Comparison of ENCODE assay signal across 26 mouse cellular contexts in the genomic region with DNA sequence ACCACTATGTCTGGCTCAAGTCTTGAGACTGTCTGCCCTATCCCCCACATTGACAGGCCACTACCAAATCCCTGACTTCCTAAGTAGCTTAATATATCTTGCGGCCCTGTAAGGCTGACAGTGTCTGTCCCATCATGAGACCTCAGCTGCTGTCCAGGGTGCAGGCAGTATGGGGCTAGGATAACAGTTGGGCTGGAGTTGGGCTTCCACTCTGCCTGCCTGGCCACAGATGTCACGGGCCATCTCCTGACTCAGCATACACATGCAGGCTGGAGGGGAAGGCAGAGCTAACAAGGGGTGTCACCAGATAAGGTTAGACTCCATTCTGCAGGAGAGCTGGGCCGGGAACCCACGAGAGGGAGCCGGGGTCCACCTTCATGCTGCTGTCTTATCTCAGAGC. TPM values are rescaled to one million over a fixed set of nuclear protein-coding genes. Genes with fewer than 3 reads are reported as not detected.
DNase-seq lines count a peak whose midpoint lies in the region; ATAC-seq and TF ChIP-seq lines count a peak whose summit lies in the region.
"Had no signal": no experiment of that assay in that cellular context is flagged by ENCODE, and none has a peak within 500 bp of the region (broad histone marks: within the 10 kb centered on the region; RNA-seq: fewer than 3 reads in every experiment).

No protein-coding gene starts in this region.

- no peak overlapping the region for H3K27ac ChIP-seq in limb, embryonic 14.5 days (replicated peaks; ENCODE audit: low read depth, low read length)
- H3K27ac ChIP-seq in limb, embryonic 10.5 days, result no peak overlapping the region
- no peak overlapping the region for H3K27ac ChIP-seq in liver, embryonic 14.5 days
- no peak overlapping the region for H3K27ac ChIP-seq in liver, postnatal 0 days (ENCODE audit: low read depth)
- H3K27ac ChIP-seq: embryonic facial prominence, embryonic 12.5 days; embryonic facial prominence, embryonic 15.5 days; gastrocnemius, adult 2 months; hindbrain, embryonic 12.5 days; hindbrain, embryonic 15.5 days had no signal

- ATAC-seq in limb, embryonic 14.5 days (ENCODE audit: low FRiP score, low read depth), result peak; percentile 32
- peak; percentile 29; the same call in 1 of the 2 replicates for ATAC-seq in liver, embryonic 14.5 days (ENCODE audit: insufficient read depth)
- ATAC-seq in liver, postnatal 0 days, result no peak
- ATAC-seq in megakaryocyte-erythroid progenitor cell, adult 5-6 weeks (replicated peaks; ENCODE audit: low FRiP score, low TSS enrichment, poor library complexity, severe bottlenecking), result 0 out of 2 replicates have a peak, but pooled peaks have one; percentile 11
- ATAC-seq: forebrain, embryonic 14.5 days; forebrain, postnatal 0 days; Patski had no signal

- no peak for TF ChIP-seq EP300 in liver, embryonic 14.5 days (IDR thresholded peaks at IDR 0.05; ENCODE audit: low read depth)
- no peak for TF ChIP-seq EP300 in liver, postnatal 0 days (IDR thresholded peaks at IDR 0.05; ENCODE audit: low read depth)

- H3K36me3 ChIP-seq in limb, embryonic 14.5 days (ENCODE audit: control insufficient read depth, insufficient read depth, low read length), result peaks cover 77% of the 10 kb centered on the region
- H3K36me3 ChIP-seq in limb, embryonic 10.5 days, result peaks cover 80% of the 10 kb centered on the region
- peaks cover 14% of the 10 kb centered on the region for H3K36me3 ChIP-seq in liver, embryonic 14.5 days (replicated peaks; ENCODE audit: control insufficient read depth, insufficient read depth, low read depth)
- peaks cover 17% of the 10 kb centered on the region for H3K36me3 ChIP-seq in liver, postnatal 0 days (replicated peaks; ENCODE audit: insufficient read depth, low read length)

- no peak overlapping the region for H3K9ac ChIP-seq in limb, embryonic 14.5 days (ENCODE audit: low read depth, low read length, severe bottlenecking)
- no peak overlapping the region for H3K9ac ChIP-seq in liver, embryonic 14.5 days (replicated peaks)
- H3K9ac ChIP-seq in liver, postnatal 0 days (replicated peaks), result no peak overlapping the region
- H3K9ac ChIP-seq: embryonic facial prominence, embryonic 12.5 days; embryonic facial prominence, embryonic 15.5 days; forebrain, postnatal 0 days; hindbrain, embryonic 12.5 days; hindbrain, embryonic 15.5 days had no signal

- TF ChIP-seq POLR2A in limb, embryonic 14.5 days (IDR thresholded peaks at IDR 0.05; ENCODE audit: borderline replicate concordance, extremely low read depth, insufficient read depth, insufficient read length), result no peak

- no peaks in the 10 kb centered on the region for H3K27me3 ChIP-seq in limb, embryonic 14.5 days (ENCODE audit: control insufficient read depth, insufficient read depth, low read length)
- peaks cover 1% of the 10 kb centered on the region for H3K27me3 ChIP-seq in limb, embryonic 10.5 days (ENCODE audit: low read depth, poor library complexity, severe bottlenecking)
- no peaks in the 10 kb centered on the region for H3K27me3 ChIP-seq in liver, embryonic 14.5 days (ENCODE audit: control insufficient read depth, insufficient read depth, low read length)
- no peaks in the 10 kb centered on the region for H3K27me3 ChIP-seq in liver, postnatal 0 days (ENCODE audit: insufficient read depth, low read length)
- H3K27me3 ChIP-seq: embryonic facial prominence, embryonic 12.5 days; embryonic facial prominence, embryonic 15.5 days; hindbrain, embryonic 12.5 days; hindbrain, embryonic 15.5 days; Patski had no signal

- no peaks in the 10 kb centered on the region for H3K4me1 ChIP-seq in limb, embryonic 14.5 days (ENCODE audit: control insufficient read depth, insufficient read depth, low read length)
- no peaks in the 10 kb centered on the region for H3K4me1 ChIP-seq in limb, embryonic 10.5 days
- H3K4me1 ChIP-seq in liver, embryonic 14.5 days (replicated peaks; ENCODE audit: control insufficient read depth in 2 of 2, insufficient read depth in 2 of 2, low read length in 1 of 2), result no peaks in the 10 kb centered on the region
- H3K4me1 ChIP-seq in liver, postnatal 0 days (ENCODE audit: insufficient read depth), result no peaks in the 10 kb centered on the region
- H3K4me1 ChIP-seq: embryonic facial prominence, embryonic 12.5 days; embryonic facial prominence, embryonic 15.5 days; hindbrain, embryonic 12.5 days; hindbrain, embryonic 15.5 days had no signal

- no peak for TF ChIP-seq CTCF in liver, embryonic 14.5 days (IDR thresholded peaks at IDR 0.05; ENCODE audit: low read depth)
- TF ChIP-seq CTCF in liver, postnatal 0 days (IDR thresholded peaks at IDR 0.05; ENCODE audit: low read depth), result no peak

- DNase-seq in limb, embryonic 14.5 days (ENCODE audit: low spot score), result no peak
- no peak for DNase-seq in limb, embryonic 10.5 days (ENCODE audit: low spot score)
- DNase-seq in liver, embryonic 14.5 days (ENCODE audit: low read depth in 3 of 3, low spot score in 3 of 3), result no peak
- DNase-seq in liver, postnatal 0 days, result no peak
- no peak for DNase-seq in kidney, postnatal 36 days
- DNase-seq: adrenal gland, postnatal 10 days; cerebellum, adult 11 months; cerebellum, adult 2 months; cerebellum, adult 9-11 months; cerebellum, postnatal 25 days; forebrain, postnatal 0 days; gastrocnemius, adult 2 months; gastrocnemius, postnatal 14 days; heart, adult 11 months had no signal

- no peak overlapping the region for H3K4me3 ChIP-seq in limb, embryonic 14.5 days (replicated peaks; ENCODE audit: low read length)
- no peak overlapping the region for H3K4me3 ChIP-seq in limb, embryonic 10.5 days
- no peak overlapping the region for H3K4me3 ChIP-seq in liver, embryonic 14.5 days (ENCODE audit: insufficient read depth in 1 of 2, low read depth in 2 of 2, low read length in 2 of 2)
- H3K4me3 ChIP-seq in liver, postnatal 0 days (ENCODE audit: low read depth, low read length), result no peak overlapping the region
- H3K4me3 ChIP-seq: embryonic facial prominence, embryonic 12.5 days; embryonic facial prominence, embryonic 15.5 days; gastrocnemius, adult 2 months; hindbrain, embryonic 12.5 days; hindbrain, embryonic 15.5 days had no signal

- H3K9me3 ChIP-seq in limb, embryonic 14.5 days (ENCODE audit: control insufficient read depth, low read length), result peaks cover 5% of the 10 kb centered on the region; the same call in 1 of the 2 replicates
- no peaks in the 10 kb centered on the region for H3K9me3 ChIP-seq in limb, embryonic 10.5 days (replicated peaks)
- H3K9me3 ChIP-seq in liver, embryonic 14.5 days (ENCODE audit: control insufficient read depth, low read length), result no peaks in the 10 kb centered on the region
- no peaks in the 10 kb centered on the region for H3K9me3 ChIP-seq in liver, postnatal 0 days (ENCODE audit: low read length)
- H3K9me3 ChIP-seq: embryonic facial prominence, embryonic 12.5 days; embryonic facial prominence, embryonic 15.5 days; hindbrain, embryonic 12.5 days; hindbrain, embryonic 15.5 days had no signal

- 89% methylated on average over 5 of the region's 5 CpGs for WGBS in limb, embryonic 14.5 days
- WGBS in limb, embryonic 10.5 days, result 97% methylated on average over 5 of the region's 5 CpGs
- WGBS in liver, embryonic 14.5 days (ENCODE audit: insufficient replicate concordance), result 20% methylated on average over 5 of the region's 5 CpGs
- WGBS in liver, postnatal 0 days (ENCODE audit: insufficient replicate concordance), result 56% methylated on average over 5 of the region's 5 CpGs

- no peak overlapping the region for H3K4me2 ChIP-seq in limb, embryonic 14.5 days (replicated peaks; ENCODE audit: low read depth, low read length, severe bottlenecking)
- H3K4me2 ChIP-seq in liver, embryonic 14.5 days (ENCODE audit: low read depth), result no peak overlapping the region
- no peak overlapping the region for H3K4me2 ChIP-seq in liver, postnatal 0 days (ENCODE audit: low read depth, low read length)
- H3K4me2 ChIP-seq: embryonic facial prominence, embryonic 12.5 days; embryonic facial prominence, embryonic 15.5 days; heart, embryonic 11.5 days; hindbrain, embryonic 12.5 days; hindbrain, embryonic 15.5 days had no signal

RNA-seq across cellular contexts. Expression of gene Dbndd1, which starts 8.1 kb away (rescaled TPM):
- polyA plus RNA-seq in limb, embryonic 14.5 days (2012; rRNA removed), result 8.3 and 10.4 TPM in 2 replicates
- polyA plus RNA-seq in limb, embryonic 14.5 days (2014; fragmentation: Nextera tagmentation; extraction: Ambion mirVana), result 10.3 and 12.6 TPM in 2 replicates
- 6.1 and 7.4 TPM in 2 replicates for polyA plus RNA-seq in limb, embryonic 10.5 days (2016; fragmentation: Nextera tagmentation; extraction: Ambion mirVana)
- polyA plus RNA-seq in liver, embryonic 14.5 days (2012; rRNA removed), result 0.03 and 0.15 TPM in 2 replicates
- 0.15 TPM in 1 of 2 replicates, not detected in the other for polyA plus RNA-seq in liver, embryonic 14.5 days (2014; fragmentation: Nextera tagmentation; extraction: Ambion mirVana)
- not detected in 2 replicates for polyA plus RNA-seq in liver, postnatal 0 days (2015; fragmentation: Nextera tagmentation; extraction: Ambion mirVana)
- not detected in 2 replicates for total RNA-seq in megakaryocyte-erythroid progenitor cell, adult 5-6 weeks (2014; fragmentation: Nextera tagmentation)
- total RNA-seq in megakaryocyte-erythroid progenitor cell, adult 5-6 weeks (2017), result not detected in 2 replicates
- total RNA-seq: common myeloid progenitor, adult 5-6 weeks; gastrocnemius, adult 2 months; gastrocnemius, postnatal 14 days; heart, adult 8-10 months; heart, postnatal 25 days; hematopoietic stem cell, adult 5-6 weeks had no signal

RNA-seq across cellular contexts. Expression of gene Gas8, which starts 11.5 kb away (rescaled TPM):
- polyA plus RNA-seq in limb, embryonic 14.5 days (2012; rRNA removed), result 19.6 and 34.0 TPM in 2 replicates
- polyA plus RNA-seq in limb, embryonic 14.5 days (2014; fragmentation: Nextera tagmentation; extraction: Ambion mirVana), result 30.9 and 36.4 TPM in 2 replicates
- 41.1 TPM in 2 replicates for polyA plus RNA-seq in limb, embryonic 10.5 days (2016; fragmentation: Nextera tagmentation; extraction: Ambion mirVana)
- 1.8 and 3.4 TPM in 2 replicates for polyA plus RNA-seq in liver, embryonic 14.5 days (2012; rRNA removed)
- polyA plus RNA-seq in liver, embryonic 14.5 days (2014; fragmentation: Nextera tagmentation; extraction: Ambion mirVana), result 2.3 and 3.5 TPM in 2 replicates
- polyA plus RNA-seq in liver, postnatal 0 days (2015; fragmentation: Nextera tagmentation; extraction: Ambion mirVana), result 2.7 and 2.9 TPM in 2 replicates
- 1.5 and 4.5 TPM in 2 replicates for total RNA-seq in megakaryocyte-erythroid progenitor cell, adult 5-6 weeks (2014; fragmentation: Nextera tagmentation)
- 8.6 and 10.8 TPM in 2 replicates for total RNA-seq in megakaryocyte-erythroid progenitor cell, adult 5-6 weeks (2017)

RNA-seq across cellular contexts. Expression of gene Afg3l1, which starts 29.4 kb away (rescaled TPM):
- 29.5 and 31.1 TPM in 2 replicates for polyA plus RNA-seq in limb, embryonic 14.5 days (2012; rRNA removed)
- polyA plus RNA-seq in limb, embryonic 14.5 days (2014; fragmentation: Nextera tagmentation; extraction: Ambion mirVana), result 30.8 and 37.6 TPM in 2 replicates
- polyA plus RNA-seq in limb, embryonic 10.5 days (2016; fragmentation: Nextera tagmentation; extraction: Ambion mirVana), result 57.2 and 65.0 TPM in 2 replicates
- polyA plus RNA-seq in liver, embryonic 14.5 days (2012; rRNA removed), result 11.0 and 12.6 TPM in 2 replicates
- 13.4 and 13.5 TPM in 2 replicates for polyA plus RNA-seq in liver, embryonic 14.5 days (2014; fragmentation: Nextera tagmentation; extraction: Ambion mirVana)
- polyA plus RNA-seq in liver, postnatal 0 days (2015; fragmentation: Nextera tagmentation; extraction: Ambion mirVana), result 22.0 and 24.3 TPM in 2 replicates
- 36.2 and 42.0 TPM in 2 replicates for total RNA-seq in megakaryocyte-erythroid progenitor cell, adult 5-6 weeks (2014; fragmentation: Nextera tagmentation)
- total RNA-seq in megakaryocyte-erythroid progenitor cell, adult 5-6 weeks (2017), result 19.7 and 20.7 TPM in 2 replicates
